Mouse (Mus musculus): ENCODE data around the gene Fam168a.

GRCm38 (mm10) chr7:100684081-100684480 is 22.4 kb upstream of the Fam168a start:
- TF ChIP-seq CTCF (IDR thresholded peaks at IDR 0.05; ENCODE audit: extremely low read depth, insufficient read depth, low read length) = no peak
- TF ChIP-seq POLR2A (IDR thresholded peaks at IDR 0.05; ENCODE audit: extremely low read depth, insufficient read depth, low read length) = no peak

All from cortical plate, adult 2 months (tissue).